Mouse (Mus musculus) heart, postnatal 14 days (tissue): ENCODE measurements at regions not wholly inside any gene's neighbourhood (a gene's known extent, or its start where the extent isn't known, plus 50 kb on each side); places are given as distances from the start of the nearest gene placed in this dataset.
A peak's percentile ranks its signal among the peaks of the same experiment; 100 is the strongest.

ENCODE experiments used
- DNase-seq, 2 experiments: peaks; one replicate each; pipeline ENCODE4 v3.0.0; 2021 to 2022
- intact Hi-C: fragments of 180-260 bp; cut with DNase I; formaldehyde crosslinking; loops from one replicate; pipeline ENCODE4 v1.15.1; 2025

- no peak for DNase-seq
- intact Hi-C loops, result no loop called here
Measured at GRCm38 (mm10) chr16:12897267-12897666, 212.2 kb upstream of the Ercc4 start.

GRCm38 (mm10) chr16:12900670-12901069 lies 208.8 kb upstream of the Ercc4 start:
- no peak for DNase-seq
- intact Hi-C loops, result no loop called here

- intact Hi-C loops, result no loop called here
- peak in 1 of 2 experiments; percentile 14 for DNase-seq
Measured at GRCm38 (mm10) chr16:12901096-12901995, 208.1 kb upstream of the Ercc4 start.

- intact Hi-C loops, result no loop called here
- no peak for DNase-seq
Measured at GRCm38 (mm10) chr16:12901996-12902319, 207.5 kb upstream of the Ercc4 start.

- DNase-seq, result no peak
- intact Hi-C loops, result no loop called here
Measured at GRCm38 (mm10) chr16:12903161-12903560, 206.3 kb upstream of the Ercc4 start.

GRCm38 (mm10) chr16:12904937-12905336 lies 204.5 kb upstream of the Ercc4 start:
- intact Hi-C loops, result no loop called here
- DNase-seq, result no peak

GRCm38 (mm10) chr16:12924668-12925067 lies 184.8 kb upstream of the Ercc4 start:
- no peak for DNase-seq
- intact Hi-C loops, result no loop called here

- no peak for DNase-seq
- intact Hi-C loops, result no loop called here
Measured at GRCm38 (mm10) chr16:12925931-12926330, 183.6 kb upstream of the Ercc4 start.

- intact Hi-C loops, result no loop called here
- DNase-seq, result no peak
Measured at GRCm38 (mm10) chr16:12931111-12931510, 178.4 kb upstream of the Ercc4 start.

- intact Hi-C loops, result no loop called here
Measured at GRCm38 (mm10) chr16:12932959-12933358, 176.5 kb upstream of the Ercc4 start.

GRCm38 (mm10) chr16:12934586-12934985 lies 174.9 kb upstream of the Ercc4 start:
- no peak for DNase-seq
- intact Hi-C loops, result no loop called here

More at GRCm38 (mm10) chr16:12932959-12933358, 176.5 kb upstream of the Ercc4 start:
- DNase-seq, result no peak

GRCm38 (mm10) chr16:12935266-12935665 lies 174.2 kb upstream of the Ercc4 start:
- no peak for DNase-seq
- intact Hi-C loops, result no loop called here

GRCm38 (mm10) chr16:12936571-12936970 lies 172.9 kb upstream of the Ercc4 start:
- no peak for DNase-seq
- intact Hi-C loops, result no loop called here

- DNase-seq, result no peak
- intact Hi-C loops, result no loop called here
Measured at GRCm38 (mm10) chr16:12938563-12938962, 170.9 kb upstream of the Ercc4 start.

- DNase-seq, result no peak
- intact Hi-C loops, result no loop called here
Measured at GRCm38 (mm10) chr16:12951176-12951575, 158.3 kb upstream of the Ercc4 start.

- intact Hi-C loops, result no loop called here
- no peak for DNase-seq
Measured at GRCm38 (mm10) chr16:12954028-12954427, 155.5 kb upstream of the Ercc4 start.

GRCm38 (mm10) chr16:12956416-12956815 lies 153.1 kb upstream of the Ercc4 start:
- intact Hi-C loops, result no loop called here

GRCm38 (mm10) chr16:12960885-12961284 lies 148.6 kb upstream of the Ercc4 start:
- DNase-seq, result no peak
- intact Hi-C loops, result no loop called here

More at GRCm38 (mm10) chr16:12956416-12956815, 153.1 kb upstream of the Ercc4 start:
- DNase-seq, result no peak

GRCm38 (mm10) chr16:12982681-12983080 lies 126.8 kb upstream of the Ercc4 start:
- intact Hi-C loops, result no loop called here
- DNase-seq, result peak in 1 of 2 experiments; percentile 3

GRCm38 (mm10) chr16:13001288-13001880 lies 108.1 kb upstream of the Ercc4 start:
- intact Hi-C loops, result no loop called here
- no peak for DNase-seq

GRCm38 (mm10) chr16:13012863-13013262 lies 96.6 kb upstream of the Ercc4 start:
- DNase-seq, result no peak
- intact Hi-C loops, result no loop called here
